Mouse (Mus musculus) T-helper 2 cell (primary cell): Measurements from ENCODE around the gene Nrp1.

Experiments used
- in situ Hi-C: fragments of 300-600 bp; cut with MboI, MseI; formaldehyde crosslinking; loops from one replicate; pipeline ENCODE4 v1.15.1; 2025; ENCODE audit warnings: high pct_unique_total_duplicates

Gene Nrp1

GRCm38 (mm10) chr8:128551421-128552139 lies 193.2 kb downstream of the Nrp1 start:
- in situ Hi-C loops: no loop called here
